Mouse (Mus musculus) adrenal gland (tissue): Measurements from ENCODE around the gene Map3k1.

Source experiments
- intact Hi-C: fragments of 180-260 bp; cut with DNase I; formaldehyde crosslinking; loops from one replicate; pipeline ENCODE4 v1.15.1; 2025
- long read RNA-seq, 2 experiments: library from polyadenylated mRNA; unstranded; transcript quantifications; one replicate each; pipeline ENCODE4 v2.0.0; 2020; ENCODE audit warnings: borderline replicate concordance in 1 of 2; ENCODE audit not compliant: insufficient replicate concordance in 1 of 2

Gene Map3k1
- long read RNA-seq, experiment 1, partial matches to known transcripts: 0 of 7 reads
- long read RNA-seq, experiment 1, other reads (novel, unspliced or antisense): 7 of 7 reads
- long read RNA-seq, experiment 2, partial matches to known transcripts: 1 of 3 reads
- long read RNA-seq, experiment 2, other reads (novel, unspliced or antisense): 2 of 3 reads

GRCm38 (mm10) chr13:111808637-111809465 lies at the start of gene Map3k1:
Gene Map3k1 (minus strand): TSS chr13:111808993.
- intact Hi-C loops: no loop called here

- intact Hi-C loops: no loop called here
Measured at GRCm38 (mm10) chr13:111856786-111857455, 48.1 kb upstream of the Map3k1 start.

- intact Hi-C loops: no loop called here
Measured at GRCm38 (mm10) chr13:111856232-111856631, 47.4 kb upstream of the Map3k1 start.

- intact Hi-C loops: no loop called here
Measured at GRCm38 (mm10) chr13:111852451-111853224, 43.8 kb upstream of the Map3k1 start.

GRCm38 (mm10) chr13:111850046-111850837 lies 41.4 kb upstream of the Map3k1 start:
- intact Hi-C loops: no loop called here

GRCm38 (mm10) chr13:111845471-111845870 lies 36.7 kb upstream of the Map3k1 start:
- intact Hi-C loops: no loop called here

- intact Hi-C loops: no loop called here
Measured at GRCm38 (mm10) chr13:111844313-111844712, 35.5 kb upstream of the Map3k1 start.

GRCm38 (mm10) chr13:111835787-111836186 lies 27.0 kb upstream of the Map3k1 start:
- intact Hi-C loops: no loop called here

- intact Hi-C loops: no loop called here
Measured at GRCm38 (mm10) chr13:111834613-111835012, 25.8 kb upstream of the Map3k1 start.

- intact Hi-C loops: no loop called here
Measured at GRCm38 (mm10) chr13:111829473-111829872, 20.7 kb upstream of the Map3k1 start.

GRCm38 (mm10) chr13:111827481-111827880 lies 18.7 kb upstream of the Map3k1 start:
- intact Hi-C loops: no loop called here

GRCm38 (mm10) chr13:111824178-111824577 lies 15.4 kb upstream of the Map3k1 start:
- intact Hi-C loops: no loop called here

GRCm38 (mm10) chr13:111821727-111822375 lies 13.1 kb upstream of the Map3k1 start:
- intact Hi-C loops: no loop called here

GRCm38 (mm10) chr13:111819618-111820385 lies 11.0 kb upstream of the Map3k1 start:
- intact Hi-C loops: no loop called here

- intact Hi-C loops: no loop called here
Measured at GRCm38 (mm10) chr13:111819106-111819505, 10.3 kb upstream of the Map3k1 start.

- intact Hi-C loops: no loop called here
Measured at GRCm38 (mm10) chr13:111818216-111818903, 9.6 kb upstream of the Map3k1 start.

- intact Hi-C loops: no loop called here
Measured at GRCm38 (mm10) chr13:111817773-111818172, 9.0 kb upstream of the Map3k1 start.

- intact Hi-C loops: no loop called here
Measured at GRCm38 (mm10) chr13:111816431-111816830, 7.6 kb upstream of the Map3k1 start.

GRCm38 (mm10) chr13:111815486-111815885 lies 6.7 kb upstream of the Map3k1 start:
- intact Hi-C loops: no loop called here
